20 mouse cellular contexts compared by ENCODE assay signal in the genomic region with DNA sequence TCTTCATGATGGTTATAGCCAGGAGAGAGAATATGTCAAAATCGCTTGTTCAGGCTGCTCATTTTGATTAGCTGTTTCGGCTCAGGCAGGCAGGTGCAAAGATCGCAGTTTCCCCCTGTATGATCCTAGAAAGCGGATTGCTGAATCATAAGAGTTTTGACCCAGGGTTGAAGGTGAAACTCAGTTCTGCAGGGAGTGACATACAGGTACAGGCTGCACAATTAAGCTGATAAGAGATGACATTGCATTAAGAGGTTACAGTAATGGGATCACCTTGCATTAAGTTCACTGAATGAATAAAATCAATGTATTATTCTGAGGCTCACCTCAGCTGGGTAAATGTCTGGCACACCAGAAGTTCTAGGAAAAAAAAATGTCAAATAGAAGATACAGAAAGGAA.
"Had no signal": no experiment of that assay in that cellular context is flagged by ENCODE, and none has a peak within 500 bp of the region (broad histone marks: within the 10 kb centered on the region; RNA-seq: fewer than 3 reads in every experiment).

No protein-coding gene starts in this region.

- H3K4me3 ChIP-seq: heart, adult 2 months; heart, embryonic 13.5 days; heart, embryonic 15.5 days; hindbrain, embryonic 13.5 days; hindbrain, embryonic 15.5 days; kidney, embryonic 15.5 days; layer of hippocampus, adult 2 months; limb, embryonic 13.5 days; limb, embryonic 15.5 days; liver, embryonic 12.5 days had no signal

- H3K4me2 ChIP-seq: heart, embryonic 11.5 days; heart, embryonic 13.5 days; heart, embryonic 15.5 days; hindbrain, embryonic 13.5 days; hindbrain, embryonic 15.5 days; kidney, embryonic 15.5 days; limb, embryonic 13.5 days; limb, embryonic 15.5 days; liver, embryonic 12.5 days had no signal

- H3K9ac ChIP-seq: heart, embryonic 13.5 days; heart, embryonic 15.5 days; hindbrain, embryonic 13.5 days; hindbrain, embryonic 15.5 days; kidney, embryonic 15.5 days; limb, embryonic 13.5 days; limb, embryonic 15.5 days; liver, embryonic 12.5 days; liver, embryonic 14.5 days had no signal

- H3K9me3 ChIP-seq: heart, embryonic 13.5 days; heart, embryonic 15.5 days; hindbrain, embryonic 13.5 days; hindbrain, embryonic 15.5 days; kidney, embryonic 15.5 days; limb, embryonic 13.5 days; limb, embryonic 15.5 days; liver, embryonic 12.5 days had no signal

- H3K27me3 ChIP-seq: heart, embryonic 13.5 days; heart, embryonic 15.5 days; hindbrain, embryonic 15.5 days; kidney, embryonic 15.5 days; limb, embryonic 13.5 days; limb, embryonic 15.5 days; liver, embryonic 12.5 days had no signal

- H3K36me3 ChIP-seq: heart, embryonic 13.5 days; heart, embryonic 15.5 days; hindbrain, embryonic 13.5 days; hindbrain, embryonic 15.5 days; kidney, embryonic 15.5 days; limb, embryonic 13.5 days; limb, embryonic 15.5 days; liver, embryonic 12.5 days had no signal

- H3K27ac ChIP-seq: heart, adult 2 months; heart, embryonic 13.5 days; heart, embryonic 15.5 days; hindbrain, embryonic 13.5 days; hindbrain, embryonic 15.5 days; hindbrain, postnatal 0 days; kidney, embryonic 15.5 days; kidney, postnatal 0 days; layer of hippocampus, adult 2 months; limb, embryonic 13.5 days; limb, embryonic 15.5 days; liver, embryonic 12.5 days; liver, embryonic 14.5 days had no signal

- DNase-seq: gastrocnemius, postnatal 14 days; gastrocnemius, postnatal 36 days; heart, adult 2 months; heart, postnatal 14 days; heart, postnatal 36 days; kidney, postnatal 4 days; lung, adult 18-20 months had no signal

- ATAC-seq: hindbrain, postnatal 0 days; liver, embryonic 12.5 days had no signal

- H3K4me1 ChIP-seq: heart, embryonic 13.5 days; heart, embryonic 15.5 days; limb, embryonic 15.5 days; liver, embryonic 12.5 days had no signal
